Mouse (Mus musculus) testis, adult 2 months (tissue): ENCODE data around the gene Zfp300.

ENCODE experiments used
- CTCF ChIP-seq: fragments of 200-500 bp; IDR thresholded peaks from 2 replicates; pipeline ENCODE4 v1.5.1; 2012; ENCODE audit warnings: low read depth, mild to moderate bottlenecking, inconsistent platforms, low read length, moderate library complexity; ENCODE audit not compliant: control insufficient read depth, insufficient read depth, insufficient replicate concordance
- POLR2A ChIP-seq: fragments of 200-500 bp; IDR thresholded peaks from 2 replicates; pipeline ENCODE4 v1.6.1; 2012; ENCODE audit warnings: low read depth, mild to moderate bottlenecking, inconsistent platforms, low read length, moderate library complexity; ENCODE audit not compliant: control insufficient read depth

GRCm38 (mm10) chrX:21089867-21090239 is 526 bp upstream of the Zfp300 start:
- TF ChIP-seq CTCF = no peak
- TF ChIP-seq POLR2A = no peak
